Mouse (Mus musculus) thymus, adult 2 months (tissue): Measurements from ENCODE around the gene Pthlh.

Experiments
- CTCF ChIP-seq: fragments of 200-500 bp; IDR thresholded peaks from 2 replicates; pipeline ENCODE4 v1.5.1; 2012; ENCODE audit warnings: mild to moderate bottlenecking, control low read depth, low read length, moderate library complexity, borderline replicate concordance; ENCODE audit not compliant: control insufficient read depth, poor library complexity, insufficient read depth; ENCODE audit errors: extremely low read depth
- POLR2A ChIP-seq: fragments of 200-500 bp; IDR thresholded peaks from 2 replicates; pipeline ENCODE4 v1.6.1; 2012; ENCODE audit warnings: mild to moderate bottlenecking, low read length, control low read depth, moderate library complexity; ENCODE audit not compliant: control insufficient read depth, poor library complexity, insufficient read depth; ENCODE audit errors: extremely low read depth

GRCm38 (mm10) chr6:147243655-147244054 is 20.3 kb downstream of the Pthlh start:
- TF ChIP-seq POLR2A (no peak), CTCF (no peak)
